Mouse (Mus musculus): ENCODE data around the gene Cd80. TPM values are rescaled to one million over a fixed set of nuclear protein-coding genes. Genes with fewer than 3 reads are reported as not detected.
"Not testable (repeated sequence)": the region's sequence is repeated elsewhere in the genome, so short reads cannot be mapped to it uniquely, and the experiment has no call there.

The Cd80 gene
- polyA plus RNA-seq, 1 experiment, result 0.79 TPM

- no peak for TF ChIP-seq POLR2A (IDR thresholded peaks at IDR 0.05; ENCODE audit: extremely low read depth, insufficient read depth, low read length)
- no peak for TF ChIP-seq CTCF (IDR thresholded peaks at IDR 0.05; ENCODE audit: extremely low read depth, insufficient read depth, low read length)
- H3K4me3 ChIP-seq (ENCODE audit: insufficient read depth, low read length), result no peak overlapping the region
- no peaks in the 10 kb centered on the region for H3K4me1 ChIP-seq (ENCODE audit: control insufficient read depth, insufficient read depth, low read length)
- H3K27ac ChIP-seq (ENCODE audit: insufficient read depth, low read length), result no peak overlapping the region
Observed at GRCm38 (mm10) chr16:38445576-38445975, 9.8 kb upstream of the Cd80 start.

- H3K4me3 ChIP-seq (ENCODE audit: insufficient read depth, low read length); H3K4me1 ChIP-seq (ENCODE audit: control insufficient read depth, insufficient read depth, low read length); H3K27ac ChIP-seq (ENCODE audit: insufficient read depth, low read length): not testable (repeated sequence)
Observed at GRCm38 (mm10) chr16:38446141-38446540, 9.2 kb upstream of the Cd80 start.

GRCm38 (mm10) chr16:38447366-38447765, 8.0 kb upstream of the Cd80 start:
- peaks cover 2% of the 10 kb centered on the region; the same call in 1 of the 2 replicates for H3K4me1 ChIP-seq (ENCODE audit: control insufficient read depth, insufficient read depth, low read length)
- TF ChIP-seq CTCF (IDR thresholded peaks at IDR 0.05; ENCODE audit: extremely low read depth, insufficient read depth, low read length) (no peak), POLR2A (IDR thresholded peaks at IDR 0.05; ENCODE audit: extremely low read depth, insufficient read depth, low read length) (no peak)
- H3K27ac ChIP-seq (ENCODE audit: insufficient read depth, low read length), result no peak overlapping the region
- no peak overlapping the region for H3K4me3 ChIP-seq (ENCODE audit: insufficient read depth, low read length)

- no peak overlapping the region for H3K4me3 ChIP-seq (ENCODE audit: insufficient read depth, low read length)
- peaks cover 2% of the 10 kb centered on the region; the same call in 1 of the 2 replicates for H3K4me1 ChIP-seq (ENCODE audit: control insufficient read depth, insufficient read depth, low read length)
- no peak overlapping the region for H3K27ac ChIP-seq (ENCODE audit: insufficient read depth, low read length)
- no peak for TF ChIP-seq POLR2A (IDR thresholded peaks at IDR 0.05; ENCODE audit: extremely low read depth, insufficient read depth, low read length)
- no peak for TF ChIP-seq CTCF (IDR thresholded peaks at IDR 0.05; ENCODE audit: extremely low read depth, insufficient read depth, low read length)
Observed at GRCm38 (mm10) chr16:38448458-38448857, 6.9 kb upstream of the Cd80 start.

- TF ChIP-seq CTCF (IDR thresholded peaks at IDR 0.05; ENCODE audit: extremely low read depth, insufficient read depth, low read length) (no peak), POLR2A (IDR thresholded peaks at IDR 0.05; ENCODE audit: extremely low read depth, insufficient read depth, low read length) (no peak)
- Histone ChIP-seq H3K4me3 (ENCODE audit: insufficient read depth, low read length) (no peak overlapping the region), H3K4me1 (ENCODE audit: control insufficient read depth, insufficient read depth, low read length) (peaks cover 2% of the 10 kb centered on the region; the same call in 1 of the 2 replicates), H3K27ac (ENCODE audit: insufficient read depth, low read length) (no peak overlapping the region)
Observed at GRCm38 (mm10) chr16:38450707-38451106, 4.7 kb upstream of the Cd80 start.

GRCm38 (mm10) chr16:38451421-38452205, 3.7 kb upstream of the Cd80 start:
- TF ChIP-seq POLR2A (IDR thresholded peaks at IDR 0.05; ENCODE audit: extremely low read depth, insufficient read depth, low read length), result no peak
- TF ChIP-seq CTCF (IDR thresholded peaks at IDR 0.05; ENCODE audit: extremely low read depth, insufficient read depth, low read length), result no peak
- H3K4me3 ChIP-seq (ENCODE audit: insufficient read depth, low read length), result peak overlapping the region; percentile 99
- peaks cover 2% of the 10 kb centered on the region; the same call in 1 of the 2 replicates for H3K4me1 ChIP-seq (ENCODE audit: control insufficient read depth, insufficient read depth, low read length)
- H3K27ac ChIP-seq (ENCODE audit: insufficient read depth, low read length), result peak overlapping the region; percentile 88; the same call in 1 of the 2 replicates

GRCm38 (mm10) chr16:38452442-38453202, 2.7 kb upstream of the Cd80 start, which contains the start of gene Adprh:
Gene Adprh, minus strand, starts transcription at chr16:38452703.
- Histone ChIP-seq H3K27ac (ENCODE audit: insufficient read depth, low read length) (peak within 1 kb of the TSS; percentile 88), H3K4me1 (ENCODE audit: control insufficient read depth, insufficient read depth, low read length) (peaks cover 2% of the 10 kb centered on the region; the same call in 1 of the 2 replicates), H3K4me3 (ENCODE audit: insufficient read depth, low read length) (peak within 1 kb of the TSS; percentile 99)
- no peak for TF ChIP-seq CTCF (IDR thresholded peaks at IDR 0.05; ENCODE audit: extremely low read depth, insufficient read depth, low read length)
- peak; percentile 83 for TF ChIP-seq POLR2A (IDR thresholded peaks at IDR 0.05; ENCODE audit: extremely low read depth, insufficient read depth, low read length)

- Histone ChIP-seq H3K4me3 (ENCODE audit: insufficient read depth, low read length) (peak overlapping the region; percentile 99), H3K27ac (ENCODE audit: insufficient read depth, low read length) (peak overlapping the region; percentile 88), H3K4me1 (ENCODE audit: control insufficient read depth, insufficient read depth, low read length) (peaks cover 2% of the 10 kb centered on the region; the same call in 1 of the 2 replicates)
- TF ChIP-seq POLR2A (IDR thresholded peaks at IDR 0.05; ENCODE audit: extremely low read depth, insufficient read depth, low read length) (no peak), CTCF (IDR thresholded peaks at IDR 0.05; ENCODE audit: extremely low read depth, insufficient read depth, low read length) (no peak)
Observed at GRCm38 (mm10) chr16:38453203-38453553, 2.2 kb upstream of the Cd80 start.

GRCm38 (mm10) chr16:38453952-38454351, 1.4 kb upstream of the Cd80 start:
- Histone ChIP-seq H3K4me3 (ENCODE audit: insufficient read depth, low read length) (no peak overlapping the region), H3K27ac (ENCODE audit: insufficient read depth, low read length) (no peak overlapping the region), H3K4me1 (ENCODE audit: control insufficient read depth, insufficient read depth, low read length) (peaks cover 2% of the 10 kb centered on the region; the same call in 1 of the 2 replicates)
- no peak for TF ChIP-seq CTCF (IDR thresholded peaks at IDR 0.05; ENCODE audit: extremely low read depth, insufficient read depth, low read length)
- no peak for TF ChIP-seq POLR2A (IDR thresholded peaks at IDR 0.05; ENCODE audit: extremely low read depth, insufficient read depth, low read length)

Measured in cortical plate, adult 2 months (tissue).